Mouse (Mus musculus): ENCODE measurements around the gene Kcnj16.

Gene Kcnj16

DNA sequence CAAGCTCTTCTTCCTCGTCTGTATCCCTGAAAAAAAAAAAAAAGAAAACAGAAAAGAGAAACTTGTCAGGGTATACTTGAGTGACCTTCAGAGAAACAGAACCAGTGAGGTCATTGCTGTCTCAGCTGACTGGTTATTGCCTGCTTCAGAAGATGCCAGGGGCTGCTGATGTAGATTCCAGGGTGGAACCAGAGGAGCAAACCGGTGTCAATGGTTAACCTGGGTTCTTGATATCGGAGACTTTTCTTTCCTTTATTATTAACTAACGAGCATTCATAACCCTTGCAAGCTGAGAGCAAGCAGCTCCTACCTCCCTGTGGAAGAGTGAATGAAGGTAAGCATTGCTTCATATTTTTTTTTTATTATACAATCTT lies at the start of gene Kcnj16:
Gene Kcnj16 (plus strand): TSS at position 272 of the 374 bp plus-strand sequence.
- DNase-seq (ENCODE audit: low spot score in 2 of 2): no peak

GRCm38 (mm10) chr11:110918808-110919465 lies 48.9 kb upstream of the Kcnj16 start:
- no peak for DNase-seq (ENCODE audit: low spot score in 2 of 2)

DNA sequence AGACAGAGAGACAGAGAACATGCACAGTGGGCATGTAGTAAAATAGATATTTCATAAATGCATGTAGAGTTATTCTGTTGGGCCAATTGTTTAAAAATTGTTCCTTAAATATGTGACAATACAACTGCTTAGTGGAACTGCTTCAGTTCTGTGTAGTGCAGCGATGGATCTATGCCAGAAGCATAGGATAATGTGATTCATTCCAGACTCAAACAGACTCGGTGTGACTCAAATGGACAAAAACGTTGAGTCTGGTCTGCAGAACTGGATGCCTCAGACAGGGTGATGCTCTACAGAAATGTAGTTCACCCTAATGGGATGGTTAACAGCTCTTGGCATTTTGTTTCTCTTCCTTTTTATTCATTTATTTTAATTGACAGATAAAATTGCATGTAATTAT lies 32.1 kb upstream of the Kcnj16 start:
- no peak for DNase-seq (ENCODE audit: low spot score in 2 of 2)

GRCm38 (mm10) chr11:110942280-110942679 lies 25.6 kb upstream of the Kcnj16 start:
- no peak for DNase-seq (ENCODE audit: low spot score in 2 of 2)

GRCm38 (mm10) chr11:110942695-110943135 lies 25.1 kb upstream of the Kcnj16 start:
- no peak for DNase-seq (ENCODE audit: low spot score in 2 of 2)

GRCm38 (mm10) chr11:110956665-110957064 lies 11.2 kb upstream of the Kcnj16 start:
- DNase-seq (ENCODE audit: low spot score in 2 of 2): no peak

GRCm38 (mm10) chr11:110961592-110962021 lies 6.2 kb upstream of the Kcnj16 start:
- no peak for DNase-seq (ENCODE audit: low spot score in 2 of 2)

DNA sequence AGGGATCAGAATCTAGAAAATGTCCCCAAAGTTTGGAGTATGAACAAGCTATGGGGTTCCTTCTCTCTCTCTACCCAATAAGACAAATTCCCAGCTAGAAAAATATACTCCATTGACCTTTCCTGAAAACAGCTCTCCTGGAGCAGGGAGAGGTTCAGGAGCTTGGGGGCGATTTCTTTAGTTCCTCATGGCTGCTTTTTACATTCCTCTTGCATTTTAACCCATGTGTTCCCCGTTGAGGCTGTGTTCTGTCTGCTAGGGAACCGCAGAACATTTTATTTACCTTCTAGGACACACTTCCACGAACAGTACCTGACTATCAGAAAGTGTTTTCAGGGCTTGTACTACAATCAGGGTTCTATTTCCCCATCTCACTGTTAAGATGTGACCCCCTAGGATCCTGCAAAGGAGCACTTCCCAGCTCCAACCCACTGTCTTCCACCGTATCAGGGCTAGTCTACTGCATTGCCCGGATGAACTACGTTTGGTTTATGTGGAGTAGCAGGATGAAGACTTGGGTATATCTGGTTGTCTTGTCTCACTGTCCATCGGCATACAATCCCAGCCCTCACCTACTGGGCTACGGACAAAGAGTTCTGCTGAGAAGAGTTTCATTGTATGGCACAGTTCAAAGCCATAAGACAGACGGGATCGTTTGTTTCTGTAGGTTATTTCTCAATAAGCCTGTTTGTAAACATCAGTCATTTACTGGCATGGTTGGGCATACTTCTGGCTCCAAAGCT lies 643 bp upstream of the Kcnj16 start:
- DNase-seq (ENCODE audit: low spot score in 2 of 2): no peak

DNA sequence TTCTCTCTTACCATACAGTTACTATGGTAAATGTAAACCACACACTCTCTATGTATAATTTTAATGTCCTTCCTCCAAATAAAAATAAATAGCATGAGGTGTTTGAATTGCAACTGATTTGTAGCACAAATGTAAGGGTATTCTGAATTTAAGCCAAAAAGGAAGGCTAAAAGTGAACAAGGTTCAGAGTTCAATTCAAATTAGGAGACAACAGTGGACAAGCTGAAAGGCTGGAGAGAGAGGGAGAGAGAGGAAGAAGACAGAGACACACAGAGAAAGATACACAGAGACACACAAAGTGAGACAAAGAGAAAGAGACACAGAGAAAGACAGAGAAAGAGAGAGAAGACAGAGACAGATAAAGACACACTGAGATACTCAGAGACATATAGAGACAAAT lies 1.1 kb downstream of the Kcnj16 start:
- no peak for DNase-seq (ENCODE audit: low spot score in 2 of 2)

DNA sequence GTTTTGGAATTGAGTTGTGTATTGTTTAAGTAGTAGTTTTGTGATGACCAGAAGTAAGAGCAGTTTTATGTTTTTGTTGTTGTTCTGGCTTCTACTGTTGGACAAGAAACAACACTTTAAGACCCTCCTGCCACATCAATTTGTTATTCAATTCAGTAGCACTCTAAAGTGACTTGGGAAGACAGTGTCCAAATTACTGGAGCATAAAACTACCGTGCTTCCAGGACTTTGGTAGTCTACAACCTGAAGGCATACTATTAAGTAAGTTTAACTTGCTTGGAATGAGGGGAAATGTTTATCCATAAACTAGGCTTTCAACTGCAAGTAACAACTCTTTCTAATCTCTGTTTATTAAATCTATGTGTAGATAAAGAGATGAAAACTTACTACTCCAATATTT lies 17.7 kb downstream of the Kcnj16 start:
- DNase-seq (ENCODE audit: low spot score in 2 of 2): no peak

DNA sequence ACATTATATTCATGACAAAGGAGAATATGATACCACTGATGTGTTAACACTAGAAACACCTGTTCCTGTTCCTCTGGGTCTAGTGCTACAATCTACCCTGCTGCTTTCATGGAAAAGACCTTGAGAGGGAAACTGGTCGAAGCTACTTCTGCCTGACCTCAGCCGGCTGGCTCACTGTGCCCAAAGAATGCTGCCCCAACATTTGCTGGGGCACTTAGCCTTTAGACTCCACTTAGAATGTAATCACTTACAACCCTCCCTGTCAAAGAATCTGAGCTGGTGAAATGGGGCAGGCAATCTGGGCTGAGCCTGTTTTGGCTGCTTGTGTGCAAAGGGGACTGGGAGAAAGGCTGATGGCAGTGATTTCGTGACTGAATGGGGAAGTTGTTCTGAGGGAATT lies 18.1 kb downstream of the Kcnj16 start:
- no peak for DNase-seq (ENCODE audit: low spot score in 2 of 2)

DNA sequence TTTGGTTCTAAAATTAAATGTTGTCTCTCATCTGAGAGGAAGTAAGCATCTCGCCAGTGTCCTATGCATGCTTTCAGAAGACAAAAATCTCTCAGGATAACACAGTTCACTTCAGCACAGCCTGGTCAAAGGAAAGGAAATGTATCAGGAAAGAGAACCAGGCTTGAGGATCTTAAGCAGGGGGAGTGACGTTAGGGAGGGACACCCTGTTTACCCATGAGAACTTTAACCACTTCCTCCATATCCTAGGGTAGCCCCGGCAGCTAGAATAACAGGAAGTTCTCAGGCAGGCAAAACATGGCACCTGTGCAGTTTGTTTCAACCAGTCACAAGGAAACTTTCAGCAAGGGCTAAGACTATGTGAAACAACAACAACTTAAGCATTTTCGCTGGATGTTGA lies 25.8 kb downstream of the Kcnj16 start:
- DNase-seq (ENCODE audit: low spot score in 2 of 2): peak; percentile 47 to 56

DNA sequence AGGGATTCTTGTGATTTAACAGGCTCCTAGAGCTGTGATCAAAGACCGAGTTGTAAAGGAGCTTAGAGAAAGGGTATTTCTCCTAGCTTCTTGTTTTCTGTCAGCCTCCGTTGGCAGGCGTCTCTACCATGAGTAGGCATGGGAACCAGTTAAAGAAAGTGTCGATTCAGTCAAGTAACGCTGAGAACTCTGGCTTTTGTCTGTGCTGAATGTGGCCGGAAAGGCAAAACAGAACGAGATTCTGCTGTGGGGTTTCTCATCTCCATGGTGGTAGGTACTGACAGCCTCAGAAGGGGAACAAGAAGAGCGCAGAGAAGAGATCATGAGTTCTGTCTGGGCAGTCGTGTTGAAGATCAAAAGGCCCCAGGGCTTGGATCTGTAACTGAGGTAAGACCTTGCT lies 29.4 kb downstream of the Kcnj16 start:
- DNase-seq (ENCODE audit: low spot score in 2 of 2): peak; percentile 5 to 24

DNA sequence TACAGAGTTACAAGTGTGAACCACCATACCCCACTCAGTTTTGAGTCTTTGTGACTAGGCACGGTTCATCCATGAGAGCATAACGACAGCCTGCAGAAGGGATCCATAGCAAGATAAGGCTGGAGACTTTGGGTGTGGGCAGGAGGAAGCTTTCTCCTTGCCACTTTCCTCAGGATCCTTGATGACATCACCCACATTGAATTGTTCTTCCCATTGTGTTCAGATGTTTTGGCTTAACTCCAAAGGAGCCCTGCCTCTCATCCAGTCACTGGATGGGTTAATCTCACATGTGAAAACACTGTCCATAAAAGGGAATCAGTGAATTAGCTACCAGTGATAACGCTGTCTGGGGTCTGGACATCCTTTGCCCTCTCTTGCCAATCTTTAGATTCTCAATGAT lies 37.3 kb downstream of the Kcnj16 start:
- DNase-seq (ENCODE audit: low spot score in 2 of 2): no peak

GRCm38 (mm10) chr11:111009471-111009870 lies 41.6 kb downstream of the Kcnj16 start:
- no peak for DNase-seq (ENCODE audit: low spot score in 2 of 2)

GRCm38 (mm10) chr11:111016206-111016605 lies 48.4 kb downstream of the Kcnj16 start:
- no peak for DNase-seq (ENCODE audit: low spot score in 2 of 2)

DNA sequence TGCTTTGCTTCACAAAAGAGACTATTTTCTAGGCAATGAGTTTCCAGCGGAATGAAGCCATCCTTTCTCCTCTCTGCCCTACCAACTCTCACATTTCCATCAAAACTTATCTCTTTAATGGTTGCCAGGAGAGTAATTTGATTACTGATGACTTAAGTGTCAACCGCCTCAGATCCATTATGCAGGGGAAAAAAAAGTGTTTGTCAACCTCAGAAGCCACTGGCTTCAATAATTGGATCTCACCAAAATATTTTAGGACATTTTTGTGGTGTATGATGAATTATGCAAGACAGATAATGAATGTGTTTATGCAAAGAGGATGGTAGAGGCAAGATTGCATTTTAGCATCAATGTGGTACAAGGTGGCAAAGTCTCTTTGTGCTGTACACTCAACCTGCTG lies 52.4 kb downstream of the Kcnj16 start:
- DNase-seq (ENCODE audit: low spot score in 2 of 2): no peak

DNA sequence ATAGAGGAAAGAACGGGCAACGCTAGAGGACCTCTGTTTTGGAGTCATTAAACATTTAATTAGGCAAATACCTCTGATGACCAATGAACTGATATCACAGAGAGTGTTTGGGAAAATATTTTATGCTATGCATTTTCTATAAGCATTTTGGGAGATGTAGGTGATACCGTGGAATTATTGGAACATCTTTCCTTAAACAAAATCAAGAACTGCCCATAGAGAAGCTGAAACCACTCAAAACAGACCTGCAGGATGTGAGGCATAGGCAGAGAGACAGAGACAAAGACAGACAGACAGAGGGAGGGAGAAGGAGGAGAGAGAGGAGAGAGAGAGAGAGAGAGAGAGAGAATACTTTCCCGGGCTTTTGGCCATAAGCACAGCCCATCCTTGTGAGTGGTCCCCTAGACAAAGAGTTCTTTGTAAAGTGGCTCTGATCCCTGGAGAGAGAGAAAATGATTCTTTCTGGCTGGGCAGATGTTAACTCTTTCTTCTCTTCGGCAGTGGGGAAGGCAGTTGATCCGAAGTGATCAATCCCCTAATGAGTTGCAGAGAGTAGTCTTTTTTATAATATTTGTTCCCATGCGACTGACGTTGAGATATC lies 54.9 kb downstream of the Kcnj16 start:
- no peak for DNase-seq (ENCODE audit: low spot score in 2 of 2)

- DNase-seq (ENCODE audit: low spot score in 2 of 2): peak in 1 of 2 experiments; percentile 29
Observed at GRCm38 (mm10) chr11:111042175-111042574, 74.3 kb downstream of the Kcnj16 start.

- no peak for DNase-seq (ENCODE audit: low spot score in 2 of 2)
Observed at GRCm38 (mm10) chr11:111043298-111043697, 75.5 kb downstream of the Kcnj16 start.

GRCm38 (mm10) chr11:111054252-111054651 lies 86.4 kb downstream of the Kcnj16 start:
- DNase-seq (ENCODE audit: low spot score in 2 of 2): no peak

DNA sequence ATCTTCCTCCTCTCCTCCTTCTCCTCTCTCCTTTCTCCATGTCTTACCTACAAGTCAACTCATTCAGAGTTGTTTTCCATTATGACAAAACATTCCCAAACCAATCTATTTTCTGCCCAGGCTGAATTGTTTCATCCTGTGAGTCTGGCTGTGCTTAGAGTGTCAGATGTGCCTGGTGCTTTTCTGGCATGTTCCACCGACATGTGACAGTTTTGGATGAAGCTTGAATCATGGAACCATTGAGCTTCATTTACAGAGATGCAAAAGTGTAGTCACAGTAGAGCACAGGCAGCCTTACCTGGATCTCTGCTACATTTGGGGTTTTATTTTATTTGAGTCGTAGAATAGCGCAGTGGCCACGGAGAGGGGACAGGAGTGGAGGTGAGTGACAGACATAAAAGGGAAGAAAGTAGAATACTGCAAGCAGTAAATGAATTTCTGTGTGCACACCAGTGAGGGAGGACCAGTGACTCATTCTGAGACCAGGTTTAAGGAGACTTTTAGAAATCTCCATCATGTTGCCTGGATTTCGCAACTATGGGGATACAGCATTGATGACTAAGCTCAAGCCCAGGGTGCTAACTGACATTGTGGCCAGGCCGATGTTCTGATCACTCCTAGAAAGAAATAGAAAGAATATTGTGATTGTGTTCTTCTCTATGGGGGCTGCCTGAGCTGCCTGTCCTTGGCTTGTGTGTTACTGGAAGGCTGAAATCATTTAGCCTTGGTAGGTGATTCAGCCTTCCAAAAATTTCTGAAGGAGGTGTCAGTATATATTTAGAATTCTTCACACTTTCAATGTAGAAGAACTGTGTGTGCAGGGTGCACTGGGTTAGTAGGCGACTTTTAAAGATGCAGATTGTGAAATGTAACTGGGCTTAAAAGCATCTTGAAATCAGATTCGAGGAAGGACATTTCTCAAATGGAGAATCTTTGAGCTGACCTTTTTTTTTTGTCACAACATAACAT lies 87.3 kb downstream of the Kcnj16 start:
- DNase-seq (ENCODE audit: low spot score in 2 of 2): no peak
